Mouse (Mus musculus): ENCODE measurements around the gene Treml4.

- TF ChIP-seq CTCF (IDR thresholded peaks at IDR 0.05; ENCODE audit: low read depth) (no peak), EP300 (IDR thresholded peaks at IDR 0.05; ENCODE audit: low read depth) (no peak)
Observed at GRCm38 (mm10) chr17:48274098-48274497, 10.0 kb downstream of the Treml4 start.

Data from liver, embryonic 14.5 days (tissue).